Mouse (Mus musculus) liver, embryonic 14.5 days (tissue): ENCODE results near the gene Susd4.

ENCODE experiments used
- CTCF ChIP-seq: IDR thresholded peaks from 2 replicates; pipeline ENCODE4 v1.5.1; 2016; ENCODE audit warnings: antibody characterized with exemption, low read depth, control low read depth
- EP300 ChIP-seq: IDR thresholded peaks from 2 replicates; pipeline ENCODE4 v1.6.1; 2016; ENCODE audit warnings: antibody characterized with exemption, low read depth

DNA sequence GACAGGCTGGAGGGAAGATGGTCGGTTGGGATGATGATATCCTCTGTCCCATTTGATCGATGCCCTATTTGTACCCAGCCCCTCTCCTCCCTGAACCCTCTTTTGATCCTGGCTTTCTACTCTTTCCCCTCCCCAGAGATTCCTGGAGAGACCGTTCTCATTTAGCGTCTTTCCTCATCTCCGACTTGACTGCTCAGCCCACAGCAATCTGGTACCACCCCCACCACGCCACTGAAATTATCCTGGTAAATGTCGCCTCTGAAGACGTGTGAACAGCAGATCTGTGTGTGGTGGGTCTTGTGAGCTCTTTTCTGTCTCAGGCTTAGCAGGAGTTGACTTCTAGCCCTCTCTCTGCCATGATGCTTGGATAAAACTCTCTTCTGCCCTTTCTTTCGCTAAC, 31.0 kb downstream of the Susd4 start:
- TF ChIP-seq EP300 = no peak
- no peak for TF ChIP-seq CTCF
